Mouse (Mus musculus) cerebellum, adult 2 months (tissue): Measurements from ENCODE around the gene Dusp5.

Experiments used
- CTCF ChIP-seq: fragments of 200-500 bp; IDR thresholded peaks from 2 replicates; pipeline ENCODE4 v1.5.1; 2011; ENCODE audit warnings: low read depth, mild to moderate bottlenecking, control low read depth, low read length, moderate library complexity, borderline replicate concordance; ENCODE audit not compliant: insufficient read depth
- POLR2A ChIP-seq: fragments of 200-500 bp; IDR thresholded peaks from 2 replicates; pipeline ENCODE4 v1.6.1; 2011; ENCODE audit warnings: low read length, control low read depth, borderline replicate concordance; ENCODE audit not compliant: insufficient read depth

DNA sequence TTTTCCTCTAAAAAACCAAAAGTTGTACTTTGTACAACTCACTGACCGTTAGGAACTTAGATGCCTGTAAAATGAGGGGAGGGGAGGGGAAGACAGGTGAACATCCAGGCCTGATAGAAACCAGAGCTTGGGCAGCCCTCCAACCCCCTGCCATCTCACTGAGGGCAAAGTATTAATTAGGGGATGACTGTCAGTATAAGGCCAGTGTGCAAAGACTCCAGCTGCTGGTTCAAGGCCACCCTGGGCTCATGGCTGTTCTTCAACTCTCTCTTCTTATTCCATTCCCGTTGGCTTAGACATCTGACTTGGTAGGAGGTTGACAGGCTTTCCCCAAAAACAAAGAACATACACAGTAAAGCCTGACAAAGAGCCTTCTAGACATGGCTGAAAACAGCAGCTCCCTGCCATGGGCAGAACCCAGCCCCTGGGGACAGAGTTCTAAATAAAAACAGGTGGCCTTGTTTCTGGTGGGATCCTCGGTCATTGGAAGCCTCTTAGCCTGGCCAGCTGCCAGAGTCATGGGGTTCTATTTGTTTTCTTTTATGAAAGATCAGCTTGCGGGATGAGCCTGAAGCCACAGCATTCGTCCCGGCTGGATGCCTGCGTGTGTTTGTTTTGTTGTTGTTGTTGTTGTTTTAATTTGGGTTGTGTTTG is 6.0 kb downstream of the Dusp5 start:
- TF ChIP-seq CTCF (no peak), POLR2A (no peak)
